Mouse (Mus musculus): ENCODE measurements around the gene Nxnl2. TPM values are rescaled to one million over a fixed set of nuclear protein-coding genes. Genes with fewer than 3 reads are reported as not detected.

Nxnl2 gene
- total RNA-seq (2017): 0.10 and 1.4 TPM in 2 replicates

- peak; percentile 78 to 84 for ATAC-seq (replicated peaks in 1 of 2; ENCODE audit: insufficient read depth in 1 of 2, low FRiP score in 2 of 2, low TSS enrichment in 1 of 2, low read depth in 1 of 2, poor library complexity in 2 of 2, severe bottlenecking in 2 of 2)
Measured at GRCm38 (mm10) chr13:51170691-51171680, at the start of gene Nxnl2. Gene Nxnl2 (plus strand): TSS chr13:51171022.

DNA sequence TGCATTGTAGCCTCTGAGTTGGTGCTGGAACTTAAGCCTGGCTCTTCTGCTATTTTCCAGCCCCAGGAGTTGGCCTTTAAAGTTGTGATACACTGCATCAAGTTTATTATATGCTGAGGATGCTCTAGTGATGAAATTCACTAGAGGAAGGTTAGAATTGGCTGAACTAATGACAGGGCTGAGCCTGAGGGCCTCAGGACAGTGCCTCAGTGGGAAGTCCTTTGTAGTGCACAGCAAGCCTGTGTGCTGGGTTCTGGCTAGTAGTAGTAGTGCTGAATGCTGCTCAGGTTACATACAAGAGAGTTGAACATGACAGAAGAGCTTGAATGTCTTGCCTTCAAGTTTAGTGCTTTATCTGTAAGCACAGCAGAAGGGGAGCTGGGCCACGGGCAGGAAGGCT, 48.9 kb upstream of the Nxnl2 start:
- no peak for ATAC-seq (replicated peaks in 1 of 2; ENCODE audit: insufficient read depth in 1 of 2, low FRiP score in 2 of 2, low TSS enrichment in 1 of 2, low read depth in 1 of 2, poor library complexity in 2 of 2, severe bottlenecking in 2 of 2)

DNA sequence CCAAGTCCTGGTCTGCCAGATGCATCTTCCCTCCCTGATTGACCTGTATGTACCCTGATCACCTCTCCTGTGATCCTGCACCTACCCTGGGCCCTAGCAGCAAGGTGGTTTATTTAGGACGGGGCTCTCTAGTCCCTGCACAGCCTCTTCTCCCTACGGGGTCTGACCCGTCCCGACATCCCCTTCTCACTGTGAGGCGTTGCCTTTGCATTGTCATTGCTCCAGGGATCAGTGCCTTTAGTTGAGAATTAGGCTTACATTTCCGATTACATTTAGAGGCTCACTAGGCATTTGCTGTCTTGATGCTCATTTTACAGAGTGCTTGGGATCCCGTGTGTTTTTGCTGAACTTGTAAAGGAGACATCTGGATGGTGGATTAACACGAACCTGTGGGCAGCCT, 48.1 kb upstream of the Nxnl2 start:
- ATAC-seq (replicated peaks in 1 of 2; ENCODE audit: insufficient read depth in 1 of 2, low FRiP score in 2 of 2, low TSS enrichment in 1 of 2, low read depth in 1 of 2, poor library complexity in 2 of 2, severe bottlenecking in 2 of 2): no peak

DNA sequence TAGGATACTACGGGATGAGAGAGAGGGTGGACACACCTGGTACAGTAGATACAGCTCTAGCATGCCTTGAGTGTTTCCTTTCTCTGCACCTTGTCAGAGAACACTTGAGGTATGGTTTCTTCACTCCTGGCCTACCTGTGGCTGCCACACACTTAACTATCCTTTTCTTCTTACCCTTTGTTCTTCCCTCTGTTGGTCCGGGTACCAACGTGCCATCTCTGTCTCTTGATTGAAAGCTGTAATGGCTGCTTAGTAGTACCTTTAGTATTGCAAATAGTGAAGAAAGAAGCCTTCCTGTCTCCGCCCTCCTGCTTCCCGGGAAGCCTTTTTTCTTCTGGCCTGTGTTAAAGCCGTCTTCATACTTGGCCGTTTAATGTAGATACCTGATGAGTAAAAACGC, 45.5 kb upstream of the Nxnl2 start:
- ATAC-seq (replicated peaks in 1 of 2; ENCODE audit: insufficient read depth in 1 of 2, low FRiP score in 2 of 2, low TSS enrichment in 1 of 2, low read depth in 1 of 2, poor library complexity in 2 of 2, severe bottlenecking in 2 of 2): no peak

- 0 out of 4 replicates have a peak, but pooled peaks of 1 of the 2 experiments have one; percentile 27 for ATAC-seq (replicated peaks in 1 of 2; ENCODE audit: insufficient read depth in 1 of 2, low FRiP score in 2 of 2, low TSS enrichment in 1 of 2, low read depth in 1 of 2, poor library complexity in 2 of 2, severe bottlenecking in 2 of 2)
Measured at GRCm38 (mm10) chr13:51127906-51128305, 42.9 kb upstream of the Nxnl2 start.

- no peak for ATAC-seq (replicated peaks in 1 of 2; ENCODE audit: insufficient read depth in 1 of 2, low FRiP score in 2 of 2, low TSS enrichment in 1 of 2, low read depth in 1 of 2, poor library complexity in 2 of 2, severe bottlenecking in 2 of 2)
Measured at GRCm38 (mm10) chr13:51128417-51128816, 42.4 kb upstream of the Nxnl2 start.

DNA sequence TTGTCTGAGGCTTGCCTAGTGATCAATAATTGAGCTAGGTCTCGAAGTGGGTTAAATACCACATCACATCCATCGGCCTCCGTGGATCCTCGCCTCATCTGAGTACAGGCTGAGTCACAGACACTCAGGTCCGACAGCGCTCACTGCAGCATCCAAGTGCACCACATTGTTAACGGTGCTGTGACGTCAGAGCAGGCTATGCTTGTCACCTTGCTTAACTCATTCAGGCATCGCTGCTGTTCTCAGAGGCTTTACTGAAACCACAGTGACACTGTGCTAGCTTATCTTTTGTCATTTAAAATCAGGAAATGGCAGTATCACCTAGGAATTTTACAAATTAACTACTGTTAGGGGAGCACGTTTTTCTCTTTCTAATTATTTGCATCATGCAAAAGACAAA, 39.6 kb upstream of the Nxnl2 start:
- ATAC-seq (replicated peaks in 1 of 2; ENCODE audit: insufficient read depth in 1 of 2, low FRiP score in 2 of 2, low TSS enrichment in 1 of 2, low read depth in 1 of 2, poor library complexity in 2 of 2, severe bottlenecking in 2 of 2): no peak

GRCm38 (mm10) chr13:51136315-51136714, 34.5 kb upstream of the Nxnl2 start:
- ATAC-seq (replicated peaks in 1 of 2; ENCODE audit: insufficient read depth in 1 of 2, low FRiP score in 2 of 2, low TSS enrichment in 1 of 2, low read depth in 1 of 2, poor library complexity in 2 of 2, severe bottlenecking in 2 of 2): peak; percentile 66 to 77; a peak in 3 of 4 replicates

DNA sequence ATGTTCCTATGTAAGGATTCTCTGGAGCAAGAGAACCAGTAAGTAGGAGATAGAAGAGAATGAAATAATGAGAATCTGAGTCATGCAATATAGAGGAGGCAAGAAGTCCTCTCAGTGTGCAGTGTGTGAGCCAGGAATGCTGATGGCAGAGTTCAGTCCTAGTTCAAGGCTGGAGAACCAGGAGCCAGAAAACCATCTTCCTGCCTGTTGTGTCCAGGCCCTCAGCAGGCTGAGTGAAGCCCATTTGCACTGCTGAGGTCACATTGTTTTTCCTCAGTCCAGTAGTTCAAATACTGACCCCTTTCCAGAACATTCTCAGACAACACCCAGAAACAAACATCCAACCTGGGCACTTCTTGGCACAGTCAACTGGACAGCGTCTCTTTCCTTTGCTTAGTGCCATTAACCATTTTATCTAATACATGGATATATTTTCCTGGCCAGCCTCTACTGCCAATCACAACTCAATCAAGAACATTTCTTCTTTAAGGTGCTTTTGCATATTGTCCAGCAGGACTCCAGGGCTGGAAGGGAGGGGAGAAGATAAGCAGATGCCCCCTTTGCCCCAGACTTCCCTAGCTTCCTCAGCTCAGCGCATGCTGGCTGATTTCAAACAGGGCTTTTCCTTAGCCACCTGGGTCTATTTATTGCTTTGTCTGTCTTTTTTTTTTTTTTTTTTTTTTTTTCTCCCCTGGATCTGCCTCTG, 33.7 kb upstream of the Nxnl2 start:
- ATAC-seq (replicated peaks in 1 of 2; ENCODE audit: insufficient read depth in 1 of 2, low FRiP score in 2 of 2, low TSS enrichment in 1 of 2, low read depth in 1 of 2, poor library complexity in 2 of 2, severe bottlenecking in 2 of 2): no peak

GRCm38 (mm10) chr13:51137702-51138031, 33.2 kb upstream of the Nxnl2 start:
- ATAC-seq (replicated peaks in 1 of 2; ENCODE audit: insufficient read depth in 1 of 2, low FRiP score in 2 of 2, low TSS enrichment in 1 of 2, low read depth in 1 of 2, poor library complexity in 2 of 2, severe bottlenecking in 2 of 2): no peak

GRCm38 (mm10) chr13:51147106-51147505, 23.7 kb upstream of the Nxnl2 start:
- no peak for ATAC-seq (replicated peaks in 1 of 2; ENCODE audit: insufficient read depth in 1 of 2, low FRiP score in 2 of 2, low TSS enrichment in 1 of 2, low read depth in 1 of 2, poor library complexity in 2 of 2, severe bottlenecking in 2 of 2)

DNA sequence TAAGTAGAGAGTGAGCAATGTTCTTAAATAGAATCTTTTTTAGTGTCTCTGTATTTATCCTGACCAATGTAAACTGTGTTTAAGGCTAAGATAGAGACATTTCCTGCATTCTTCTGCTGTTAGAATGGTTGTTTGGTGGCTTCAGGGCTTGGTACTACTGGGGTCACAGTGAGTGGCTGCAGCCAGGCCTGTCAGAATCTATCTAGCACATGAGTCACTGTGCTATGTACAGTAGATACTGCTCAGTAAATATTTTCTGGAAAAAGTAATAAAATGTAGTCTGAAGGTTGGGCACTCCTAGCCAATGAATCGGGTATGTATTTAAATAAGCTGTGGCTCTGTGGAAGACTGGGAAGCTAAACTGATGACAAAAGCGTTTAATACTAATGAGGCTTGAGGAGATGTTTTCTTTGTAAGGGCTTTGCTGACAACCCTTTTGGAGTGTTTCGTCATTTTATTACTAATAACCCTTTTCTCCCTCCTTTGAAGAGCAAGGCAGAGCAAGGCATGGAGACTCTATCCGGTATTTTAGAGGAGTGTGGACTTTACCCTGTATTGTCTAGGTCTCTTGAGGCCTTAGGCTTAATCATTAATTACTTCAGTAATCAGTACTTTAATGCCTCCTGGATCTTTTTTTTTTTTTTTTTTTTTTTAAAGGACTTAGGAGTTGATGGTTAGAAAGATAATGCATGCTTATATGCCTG, 17.7 kb upstream of the Nxnl2 start:
- ATAC-seq (replicated peaks in 1 of 2; ENCODE audit: insufficient read depth in 1 of 2, low FRiP score in 2 of 2, low TSS enrichment in 1 of 2, low read depth in 1 of 2, poor library complexity in 2 of 2, severe bottlenecking in 2 of 2): no peak

- ATAC-seq (replicated peaks in 1 of 2; ENCODE audit: insufficient read depth in 1 of 2, low FRiP score in 2 of 2, low TSS enrichment in 1 of 2, low read depth in 1 of 2, poor library complexity in 2 of 2, severe bottlenecking in 2 of 2): no peak
Measured at GRCm38 (mm10) chr13:51153670-51154030, 17.2 kb upstream of the Nxnl2 start.

DNA sequence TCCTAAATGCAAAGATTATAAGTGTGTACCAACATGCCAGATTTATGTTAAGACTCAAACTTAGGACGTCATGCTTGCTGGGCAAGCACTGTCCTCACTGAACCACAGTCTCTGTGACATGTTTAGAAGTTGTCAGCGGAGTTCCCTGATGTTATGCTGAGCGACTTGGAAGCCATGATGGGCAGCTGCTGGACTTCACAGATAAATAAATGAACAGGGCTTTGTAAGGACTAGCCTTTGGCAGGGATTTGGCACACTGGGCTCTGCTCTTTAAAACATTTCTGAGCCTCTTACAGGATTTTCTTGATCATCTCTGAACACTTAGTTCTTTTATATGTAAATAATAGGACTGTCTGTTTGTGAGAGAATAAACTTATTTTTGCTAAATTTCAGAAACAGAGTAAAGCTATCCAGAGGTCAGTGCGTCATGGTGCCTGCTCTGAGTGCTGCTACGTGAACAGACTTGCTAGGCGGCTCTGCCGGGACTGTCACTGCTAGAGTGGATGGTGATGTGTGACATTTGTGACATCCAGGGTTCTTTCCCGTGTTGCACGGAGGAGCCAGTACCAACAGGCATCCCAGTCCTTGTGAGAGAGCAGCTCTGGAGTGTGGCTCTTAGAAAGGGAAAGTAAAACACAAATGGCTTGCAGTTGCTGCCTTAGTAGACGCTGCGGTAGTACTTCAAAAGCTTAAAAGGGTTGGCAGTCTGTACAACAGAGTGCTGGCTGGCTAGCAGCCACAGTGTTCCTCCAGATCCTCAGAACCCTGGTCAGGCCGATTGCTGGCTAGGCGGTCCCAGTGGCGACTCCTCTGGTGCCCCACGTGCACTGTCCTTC, 15.4 kb upstream of the Nxnl2 start:
- ATAC-seq (replicated peaks in 1 of 2; ENCODE audit: insufficient read depth in 1 of 2, low FRiP score in 2 of 2, low TSS enrichment in 1 of 2, low read depth in 1 of 2, poor library complexity in 2 of 2, severe bottlenecking in 2 of 2): no peak

- ATAC-seq (replicated peaks in 1 of 2; ENCODE audit: insufficient read depth in 1 of 2, low FRiP score in 2 of 2, low TSS enrichment in 1 of 2, low read depth in 1 of 2, poor library complexity in 2 of 2, severe bottlenecking in 2 of 2): no peak
Measured at GRCm38 (mm10) chr13:51156014-51156386, 14.8 kb upstream of the Nxnl2 start.

- ATAC-seq (replicated peaks in 1 of 2; ENCODE audit: insufficient read depth in 1 of 2, low FRiP score in 2 of 2, low TSS enrichment in 1 of 2, low read depth in 1 of 2, poor library complexity in 2 of 2, severe bottlenecking in 2 of 2): peak in 1 of 2 experiments; percentile 49; a peak in 2 of 4 replicates
Measured at GRCm38 (mm10) chr13:51157291-51157690, 13.5 kb upstream of the Nxnl2 start.

DNA sequence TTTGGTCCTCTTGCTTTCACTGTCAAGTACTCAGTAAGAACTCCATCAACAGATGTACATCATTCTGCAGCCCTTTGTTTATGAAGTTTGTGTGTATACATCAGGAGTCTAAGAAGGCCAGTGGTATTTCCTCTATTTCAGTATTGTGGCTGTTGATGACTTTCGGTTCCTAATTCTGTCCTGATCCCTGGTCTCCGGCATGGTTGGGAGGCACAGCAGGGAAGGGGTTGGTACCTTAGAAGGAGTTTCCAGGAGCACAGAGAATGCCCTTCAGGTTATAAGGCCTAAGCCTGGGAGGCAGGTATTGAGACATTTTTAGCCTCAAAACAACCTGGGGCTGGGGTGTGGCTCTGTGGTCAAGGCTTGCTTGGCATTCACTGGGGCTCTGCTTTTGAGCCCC, 9.2 kb upstream of the Nxnl2 start:
- ATAC-seq (replicated peaks in 1 of 2; ENCODE audit: insufficient read depth in 1 of 2, low FRiP score in 2 of 2, low TSS enrichment in 1 of 2, low read depth in 1 of 2, poor library complexity in 2 of 2, severe bottlenecking in 2 of 2): no peak

Measured in hematopoietic stem cell, adult 5-6 weeks (primary cell).